Mouse (Mus musculus) forebrain, embryonic 10.5 days (tissue): ENCODE data around the gene Pkp3. TPM values are rescaled to one million over a fixed set of nuclear protein-coding genes. Genes with fewer than 3 reads are reported as not detected.
A peak's percentile ranks its signal among the peaks of the same experiment; 100 is the strongest.
"Not testable (repeated sequence)": the region's sequence is repeated elsewhere in the genome, so short reads cannot be mapped to it uniquely, and the experiment has no call there.

Experiments
- DNase-seq: peaks from one replicate; pipeline ENCODE4 v3.0.0-alpha.2; 2017; ENCODE audit warnings: low spot score; ENCODE audit errors: extremely low spot score
- H3K27ac ChIP-seq: fragments of 300-500 bp; sonication (generic); 2 replicates; pipeline ENCODE4 v1.5.1; 2016; ENCODE audit warnings: mild to moderate bottlenecking
- H3K27me3 ChIP-seq: fragments of 300-500 bp; sonication (generic); 2 replicates; pipeline ENCODE4 v1.6.1; 2016; ENCODE audit warnings: mild to moderate bottlenecking; ENCODE audit not compliant: poor library complexity, severe bottlenecking
- H3K36me3 ChIP-seq: fragments of 300-500 bp; sonication (generic); replicated peaks from 2 replicates; pipeline ENCODE4 v1.6.1; 2016; ENCODE audit warnings: mild to moderate bottlenecking, moderate library complexity
- H3K4me1 ChIP-seq: fragments of 300-500 bp; sonication (generic); 2 replicates; pipeline ENCODE4 v1.6.1; 2016
- H3K4me3 ChIP-seq: fragments of 300-500 bp; sonication (generic); 2 replicates; pipeline ENCODE4 v1.5.1; 2016; ENCODE audit warnings: mild to moderate bottlenecking, moderate library complexity
- H3K9me3 ChIP-seq: fragments of 300-500 bp; sonication (generic); 2 replicates; pipeline ENCODE4 v1.6.1; 2016; ENCODE audit warnings: mild to moderate bottlenecking, moderate library complexity
- WGBS: fragments of 180-500 bp; shearing (Covaris S2); methylation state at CpG from one replicate; pipeline ENCODE4 v1.1.7; 2016; 5-methylcytosine and 5-hydroxymethylcytosine counted together
- polyA plus RNA-seq: library from polyadenylated mRNA; unstranded; fragments of >200 nt; fragmentation: Nextera tagmentation; extraction: Ambion mirVana; gene quantifications from 2 replicates; pipeline ENCODE4 v1.2.1, GENCODE M21; 2016

Pkp3 gene
- polyA plus RNA-seq = 2.4 and 2.8 TPM in 2 replicates

DNA sequence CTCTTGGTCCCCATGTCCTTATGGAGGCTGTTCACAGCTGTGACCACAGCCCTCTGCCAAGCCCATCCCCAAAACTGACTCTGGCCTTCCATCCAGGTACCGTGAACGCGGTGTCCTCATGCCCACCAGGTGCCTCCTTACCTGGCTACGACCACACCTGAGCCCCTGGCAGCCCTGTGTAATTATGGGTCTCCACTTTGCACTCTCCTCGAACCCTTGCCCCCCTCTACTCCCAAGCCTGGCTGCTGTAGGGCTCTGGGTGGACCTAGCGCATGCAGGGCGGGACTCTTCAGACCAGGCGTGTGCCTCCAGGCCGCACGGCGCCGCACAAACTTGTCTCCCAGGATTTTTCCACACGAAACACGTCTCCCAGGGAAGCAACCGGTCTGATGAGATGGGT lies at the start of gene Pkp3:
Gene Pkp3, plus strand, starts transcription at position 378 of the 400 bp plus-strand sequence.
- WGBS = 92% methylated on average over 15 of the region's 15 CpGs
- no peak for DNase-seq
- Histone ChIP-seq H3K36me3 (no peaks in the 10 kb centered on the region), H3K27ac (no peak within 1 kb of the TSS), H3K9me3 (no peaks in the 10 kb centered on the region; the same call in 1 of the 2 replicates), H3K4me3 (no peak within 1 kb of the TSS), H3K27me3 (peaks cover 41% of the 10 kb centered on the region), H3K4me1 (peaks cover 20% of the 10 kb centered on the region; the same call in 1 of the 2 replicates)

- H3K9me3 ChIP-seq = no peaks in the 10 kb centered on the region
These were observed 49.2 kb upstream of the Pkp3 start, which contains the start of gene Gm17387 for GRCm38 (mm10) chr7:141028831-141029230. TSS of gene Gm17387 (plus strand) at chr7:141029131.

GRCm38 (mm10) chr7:141030390-141030789 lies 47.6 kb upstream of the Pkp3 start:
- Histone ChIP-seq H3K9me3 (no peaks in the 10 kb centered on the region), H3K4me1 (peaks cover 28% of the 10 kb centered on the region), H3K27me3 (no peaks in the 10 kb centered on the region), H3K36me3 (no peaks in the 10 kb centered on the region), H3K4me3 (no peak overlapping the region), H3K27ac (no peak overlapping the region)
- 45% methylated on average over 3 of the region's 3 CpGs for WGBS
- no peak for DNase-seq

More at GRCm38 (mm10) chr7:141028831-141029230, 49.2 kb upstream of the Pkp3 start, which contains the start of gene Gm17387:
- H3K27me3 ChIP-seq = no peaks in the 10 kb centered on the region
- no peaks in the 10 kb centered on the region for H3K36me3 ChIP-seq
- H3K27ac ChIP-seq = no peak within 1 kb of the TSS
- peaks cover 37% of the 10 kb centered on the region for H3K4me1 ChIP-seq
- 94% methylated on average over 2 of the region's 2 CpGs for WGBS
- H3K4me3 ChIP-seq = no peak within 1 kb of the TSS
- no peak for DNase-seq

GRCm38 (mm10) chr7:141032458-141033167 lies 45.4 kb upstream of the Pkp3 start:
- DNase-seq = no peak
- no peak overlapping the region for H3K4me3 ChIP-seq
- H3K27me3 ChIP-seq = no peaks in the 10 kb centered on the region
- H3K27ac ChIP-seq = no peak overlapping the region
- H3K4me1 ChIP-seq = peaks cover 10% of the 10 kb centered on the region; the same call in 1 of the 2 replicates
- 80% methylated on average over 9 of the region's 9 CpGs for WGBS
- no peaks in the 10 kb centered on the region for H3K9me3 ChIP-seq
- H3K36me3 ChIP-seq = no peaks in the 10 kb centered on the region

- 90% methylated on average over 1 of the region's 2 CpGs for WGBS
These were observed 41.4 kb upstream of the Pkp3 start for GRCm38 (mm10) chr7:141036624-141037023.

DNA sequence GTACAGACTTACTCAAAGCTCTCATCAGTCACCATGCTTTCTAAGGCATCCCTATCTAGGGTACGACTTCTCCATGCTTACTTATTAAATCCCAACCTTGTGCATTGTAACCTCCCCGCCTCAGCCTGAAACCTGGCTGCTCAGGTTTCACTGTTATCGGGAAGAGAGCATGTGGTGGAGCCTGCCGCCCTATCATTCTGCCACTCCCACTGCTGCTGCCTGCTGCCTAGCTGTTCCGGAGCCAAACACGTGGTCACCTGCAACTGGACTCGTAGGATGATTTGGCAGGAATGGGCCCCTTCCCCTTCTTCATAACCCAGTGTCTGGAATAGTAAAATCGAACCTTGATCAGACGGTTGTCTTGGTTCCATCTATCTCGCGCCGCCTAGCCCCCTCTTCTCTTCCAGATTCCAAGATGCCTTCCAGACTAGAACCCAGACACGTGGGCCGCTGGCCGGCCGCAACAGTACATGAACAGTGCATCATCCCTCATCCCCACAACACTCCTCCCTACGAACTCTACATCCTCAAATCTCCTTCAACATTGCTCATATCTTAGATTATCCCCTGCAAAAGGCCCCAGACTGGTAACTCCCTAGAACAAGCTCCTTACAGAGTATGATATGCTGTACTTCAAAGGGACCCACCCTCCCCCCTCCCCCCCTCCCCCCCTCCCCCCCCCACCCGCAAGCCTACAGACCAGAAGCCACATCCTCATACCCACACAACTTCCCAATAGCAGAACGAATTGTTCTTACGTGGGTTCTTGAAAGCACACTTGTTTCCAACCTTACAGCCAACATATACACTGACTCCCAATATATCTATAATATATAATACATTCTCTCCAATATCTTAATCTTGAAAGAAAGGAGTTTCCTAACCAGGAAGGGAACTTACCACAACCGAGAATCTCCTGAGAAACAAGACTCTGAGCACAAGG lies 39.7 kb upstream of the Pkp3 start:
- 84% methylated on average over 20 of the region's 21 CpGs for WGBS
- H3K4me1 ChIP-seq = 0 out of 2 replicates have a peak, but pooled peaks cover 10% of the 10 kb centered on the region
- H3K9me3 ChIP-seq = no peaks in the 10 kb centered on the region; the same call in 1 of the 2 replicates
- H3K27me3 ChIP-seq = no peaks in the 10 kb centered on the region
- no peak overlapping the region for H3K27ac ChIP-seq
- H3K4me3 ChIP-seq = no peak overlapping the region
- no peak for DNase-seq
- no peaks in the 10 kb centered on the region for H3K36me3 ChIP-seq

More at GRCm38 (mm10) chr7:141036624-141037023, 41.4 kb upstream of the Pkp3 start:
- not testable (repeated sequence) for DNase-seq, H3K36me3 ChIP-seq, H3K4me1 ChIP-seq, H3K27me3 ChIP-seq, H3K27ac ChIP-seq, H3K9me3 ChIP-seq, H3K4me3 ChIP-seq

GRCm38 (mm10) chr7:141039386-141040107 lies 38.5 kb upstream of the Pkp3 start:
- H3K36me3 ChIP-seq = no peaks in the 10 kb centered on the region
- 92% methylated on average over 4 of the region's 4 CpGs for WGBS
- DNase-seq = no peak
- no peak overlapping the region for H3K4me3 ChIP-seq
- H3K9me3 ChIP-seq = no peaks in the 10 kb centered on the region; the same call in 1 of the 2 replicates
- H3K27me3 ChIP-seq = no peaks in the 10 kb centered on the region
- no peak overlapping the region for H3K27ac ChIP-seq
- 0 out of 2 replicates have a peak, but pooled peaks cover 8% of the 10 kb centered on the region for H3K4me1 ChIP-seq

DNA sequence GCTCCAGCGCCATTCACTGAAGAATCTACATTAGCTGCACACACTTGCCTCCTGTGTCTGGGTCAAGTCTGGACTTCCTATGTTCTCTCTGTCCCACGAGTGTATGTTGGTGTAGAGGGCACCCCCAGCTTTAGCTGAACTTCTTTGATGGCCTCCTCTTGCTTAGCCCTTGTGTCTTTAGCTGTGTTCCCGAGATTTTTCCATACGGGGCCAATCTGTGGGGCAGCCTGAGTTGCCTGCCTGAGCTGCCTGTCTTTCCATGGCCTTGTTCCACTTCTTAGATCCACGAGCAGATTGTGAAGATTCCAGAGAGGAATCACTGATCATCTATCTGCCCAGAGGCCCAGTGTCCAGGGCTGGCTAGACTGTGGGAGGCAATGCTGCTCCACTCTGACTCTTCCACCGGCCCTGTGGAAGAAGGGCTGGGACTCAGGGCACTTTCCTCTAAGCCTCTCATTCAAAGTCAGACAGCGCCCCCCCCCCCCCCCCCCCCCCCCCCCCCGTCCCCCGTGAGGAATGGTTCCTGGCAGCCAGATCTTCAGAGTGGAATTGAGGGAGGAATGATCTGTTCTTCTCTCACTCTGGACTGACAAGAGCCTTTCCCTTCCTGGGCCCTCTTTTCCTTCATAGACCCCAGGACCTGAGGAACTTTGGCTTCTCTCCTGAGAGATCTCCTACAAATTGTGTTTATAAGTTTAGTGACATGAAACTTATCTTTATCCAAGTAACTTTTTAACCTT lies 37.0 kb upstream of the Pkp3 start:
- Histone ChIP-seq H3K27ac (no peak overlapping the region), H3K4me1 (0 out of 2 replicates have a peak, but pooled peaks cover 8% of the 10 kb centered on the region), H3K27me3 (no peaks in the 10 kb centered on the region), H3K4me3 (no peak overlapping the region), H3K36me3 (no peaks in the 10 kb centered on the region), H3K9me3 (no peaks in the 10 kb centered on the region; the same call in 1 of the 2 replicates)
- no peak for DNase-seq
- WGBS = 54% methylated on average over 6 of the region's 9 CpGs

- no peaks in the 10 kb centered on the region; the same call in 1 of the 2 replicates for H3K9me3 ChIP-seq
- DNase-seq = no peak
- 0 out of 2 replicates have a peak, but pooled peaks cover 8% of the 10 kb centered on the region for H3K4me1 ChIP-seq
- no peaks in the 10 kb centered on the region for H3K36me3 ChIP-seq
- no peak overlapping the region; the same call in 1 of the 2 replicates for H3K27ac ChIP-seq
- peaks cover 3% of the 10 kb centered on the region for H3K27me3 ChIP-seq
- no peak overlapping the region for H3K4me3 ChIP-seq
- WGBS = 51% methylated on average over 5 of the region's 5 CpGs
These were observed 36.4 kb upstream of the Pkp3 start for GRCm38 (mm10) chr7:141041661-141042060.

GRCm38 (mm10) chr7:141042539-141042938 lies 35.5 kb upstream of the Pkp3 start:
- H3K4me1 ChIP-seq = peaks cover 16% of the 10 kb centered on the region
- WGBS = 49% methylated on average over 4 of the region's 4 CpGs
- no peak overlapping the region for H3K4me3 ChIP-seq
- no peaks in the 10 kb centered on the region for H3K36me3 ChIP-seq
- H3K27ac ChIP-seq = no peak overlapping the region
- H3K9me3 ChIP-seq = no peaks in the 10 kb centered on the region; the same call in 1 of the 2 replicates
- H3K27me3 ChIP-seq = peaks cover 11% of the 10 kb centered on the region
- DNase-seq = no peak

GRCm38 (mm10) chr7:141046931-141047580 lies 31.0 kb upstream of the Pkp3 start:
- H3K4me3 ChIP-seq = peak overlapping the region; percentile 47

More at GRCm38 (mm10) chr7:141046931-141047580, 31.0 kb upstream of the Pkp3 start:
- peaks cover 11% of the 10 kb centered on the region for H3K27me3 ChIP-seq
- H3K27ac ChIP-seq = peak overlapping the region; percentile 48; the same call in 1 of the 2 replicates
- no peaks in the 10 kb centered on the region for H3K36me3 ChIP-seq
- DNase-seq = no peak
- WGBS = 78% methylated on average over 6 of the region's 6 CpGs
- peaks cover 21% of the 10 kb centered on the region for H3K4me1 ChIP-seq
- H3K9me3 ChIP-seq = no peaks in the 10 kb centered on the region
